Mouse (Mus musculus) CD4-positive helper T cell, adult 2 months (primary cell): Measurements from ENCODE around the gene R3hdm1.

ENCODE experiments used
- DNase-seq: peaks from one replicate; pipeline ENCODE4 v3.0.0-alpha.2; 2012; ENCODE audit warnings: low read depth, missing footprints, low spot score

The R3hdm1 gene

GRCm38 (mm10) chr1:128102641-128103461 is at the start of gene R3hdm1, which contains the start of gene Zranb3:
Gene R3hdm1, plus strand, starts transcription at chr1:128103301.
Gene Zranb3, minus strand, starts transcription at chr1:128103047.
- DNase-seq: peak; percentile 100

- peak; percentile 12 for DNase-seq
These were observed 45.8 kb upstream of the R3hdm1 start for GRCm38 (mm10) chr1:128057269-128057668.

GRCm38 (mm10) chr1:128058625-128059024 is 44.5 kb upstream of the R3hdm1 start:
- DNase-seq: peak; percentile 8

GRCm38 (mm10) chr1:128060655-128061344 is 42.3 kb upstream of the R3hdm1 start:
- no peak for DNase-seq

GRCm38 (mm10) chr1:128061401-128061800 is 41.7 kb upstream of the R3hdm1 start:
- DNase-seq: no peak

GRCm38 (mm10) chr1:128062167-128062566 is 40.9 kb upstream of the R3hdm1 start:
- DNase-seq: no peak

- no peak for DNase-seq
These were observed 38.4 kb upstream of the R3hdm1 start for GRCm38 (mm10) chr1:128064716-128065115.

- DNase-seq: no peak
These were observed 34.1 kb upstream of the R3hdm1 start for GRCm38 (mm10) chr1:128068945-128069397.

- DNase-seq: no peak
These were observed 33.1 kb upstream of the R3hdm1 start for GRCm38 (mm10) chr1:128070003-128070402.

GRCm38 (mm10) chr1:128073051-128073450 is 30.1 kb upstream of the R3hdm1 start:
- DNase-seq: no peak

- DNase-seq: peak; percentile 19
These were observed 26.2 kb upstream of the R3hdm1 start for GRCm38 (mm10) chr1:128076791-128077479.

GRCm38 (mm10) chr1:128077788-128078187 is 25.3 kb upstream of the R3hdm1 start:
- no peak for DNase-seq

GRCm38 (mm10) chr1:128078646-128079045 is 24.5 kb upstream of the R3hdm1 start:
- DNase-seq: no peak

- DNase-seq: no peak
These were observed 22.0 kb upstream of the R3hdm1 start for GRCm38 (mm10) chr1:128080936-128081696.

- no peak for DNase-seq
These were observed 21.2 kb upstream of the R3hdm1 start for GRCm38 (mm10) chr1:128081873-128082272.

- DNase-seq: no peak
These were observed 20.3 kb upstream of the R3hdm1 start for GRCm38 (mm10) chr1:128082800-128083199.

GRCm38 (mm10) chr1:128094686-128095085 is 8.4 kb upstream of the R3hdm1 start:
- DNase-seq: no peak

- no peak for DNase-seq
These were observed 4.8 kb upstream of the R3hdm1 start for GRCm38 (mm10) chr1:128098309-128098708.

GRCm38 (mm10) chr1:128102251-128102640 is 855 bp upstream of the R3hdm1 start:
- no peak for DNase-seq

GRCm38 (mm10) chr1:128103520-128104088 is 503 bp downstream of the R3hdm1 start:
- no peak for DNase-seq
